Mouse (Mus musculus) liver, embryonic 13.5 days (tissue): Measurements from ENCODE around the gene Ripply3. TPM values are rescaled to one million over a fixed set of nuclear protein-coding genes. Genes with fewer than 3 reads are reported as not detected.

Source experiments
- ATAC-seq: fragments of 200-750 bp; cut with Nextera tagmentation; 2 replicates; pipeline ENCODE4 v1.8.0; 2017; ENCODE audit warnings: low read depth, mild to moderate bottlenecking, moderate number of reproducible peaks, moderate library complexity
- DNase-seq: peaks from one replicate; pipeline ENCODE4 v3.0.0; 2022
- H3K27ac ChIP-seq: fragments of 300-500 bp; sonication (generic); 2 replicates; pipeline ENCODE4 v1.5.1; 2015; ENCODE audit warnings: moderate library complexity, mild to moderate bottlenecking, inconsistent platforms
- H3K27me3 ChIP-seq: fragments of 300-500 bp; sonication (generic); 2 replicates; pipeline ENCODE4 v1.6.1; 2015; ENCODE audit warnings: mild to moderate bottlenecking, inconsistent platforms
- H3K36me3 ChIP-seq: fragments of 300-500 bp; sonication (generic); 2 replicates; pipeline ENCODE4 v1.6.1; 2015; ENCODE audit warnings: mild to moderate bottlenecking, inconsistent platforms
- H3K4me1 ChIP-seq: fragments of 300-500 bp; sonication (generic); replicated peaks from 2 replicates; pipeline ENCODE4 v1.6.1; 2015; ENCODE audit warnings: inconsistent platforms
- H3K4me2 ChIP-seq: fragments of 300-500 bp; sonication (generic); 2 replicates; pipeline ENCODE4 v1.6.1; 2015; ENCODE audit warnings: inconsistent platforms, mild to moderate bottlenecking, moderate library complexity
- H3K4me3 ChIP-seq: fragments of 300-500 bp; sonication (generic); replicated peaks from 2 replicates; pipeline ENCODE4 v1.5.1; 2015; ENCODE audit warnings: mild to moderate bottlenecking, inconsistent platforms
- H3K9ac ChIP-seq: fragments of 300-500 bp; sonication (generic); 2 replicates; pipeline ENCODE4 v1.6.1; 2015; ENCODE audit warnings: mild to moderate bottlenecking, inconsistent platforms
- H3K9me3 ChIP-seq: fragments of 300-500 bp; sonication (generic); replicated peaks from 2 replicates; pipeline ENCODE4 v1.6.1; 2016; ENCODE audit warnings: inconsistent platforms
- WGBS: fragments of 180-500 bp; shearing (Covaris S2); methylation state at CpG from one replicate; pipeline ENCODE4 v1.1.7; 2015; ENCODE audit not compliant: insufficient replicate concordance; 5-methylcytosine and 5-hydroxymethylcytosine counted together
- polyA plus RNA-seq: library from polyadenylated mRNA; unstranded; fragments of >200 nt; fragmentation: Nextera tagmentation; extraction: Ambion mirVana; gene quantifications from 2 replicates; pipeline ENCODE4 v1.2.1, GENCODE M21; 2015

Gene Ripply3
- polyA plus RNA-seq, 1 experiment from 2014 or later, result 1.5 TPM

DNA sequence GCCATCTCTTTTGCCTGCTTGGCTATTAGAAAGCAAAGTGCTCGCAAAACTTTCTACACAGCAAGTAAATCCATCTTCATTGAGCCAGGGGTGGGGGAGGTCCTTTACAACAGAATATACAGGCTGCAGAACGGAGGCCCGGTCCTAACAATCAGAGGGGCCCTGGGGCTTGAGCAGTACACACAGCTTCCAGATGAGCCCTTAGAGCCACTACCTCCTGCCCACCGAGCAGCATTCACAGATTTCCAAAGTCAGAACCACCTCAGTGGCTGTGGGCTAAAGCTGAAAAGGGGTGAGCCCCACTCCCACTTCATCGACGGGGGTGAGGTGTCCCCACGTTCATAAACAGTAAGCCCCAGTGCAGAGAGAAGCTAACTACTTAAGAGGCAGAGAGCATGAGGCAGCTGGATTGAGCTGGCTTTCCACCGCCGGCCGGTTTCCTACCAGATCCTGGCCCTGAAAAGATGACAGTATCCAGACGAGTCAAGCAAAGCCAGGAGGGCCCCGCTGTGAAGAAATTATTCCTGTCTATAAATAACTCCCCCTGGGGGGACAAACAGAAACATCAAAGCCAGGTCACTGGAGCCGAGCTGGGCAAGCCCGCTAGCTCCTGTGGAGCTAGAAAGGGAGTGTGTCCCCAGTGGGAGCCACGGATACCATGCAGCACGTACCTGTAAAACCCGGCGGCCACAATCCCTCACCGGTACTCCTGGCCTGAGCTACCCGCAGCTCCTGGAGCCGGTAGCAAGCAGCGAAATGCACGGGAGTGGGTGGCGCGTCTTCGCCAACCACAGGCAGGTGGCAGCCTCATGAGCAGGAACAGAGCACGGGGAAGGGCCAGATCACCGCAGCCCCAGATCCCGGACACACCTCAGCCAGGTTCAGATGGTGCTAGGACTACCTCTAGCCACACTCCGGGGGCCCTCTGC, 25.7 kb upstream of the Ripply3 start:
- H3K9me3 ChIP-seq, result no peaks in the 10 kb centered on the region
- DNase-seq (no peak), ATAC-seq (0 out of 2 replicates have a peak, but pooled peaks have one; percentile 20)
- H3K27me3 ChIP-seq, result peaks cover 27% of the 10 kb centered on the region
- H3K27ac ChIP-seq, result no peak overlapping the region
- no peak overlapping the region for H3K4me3 ChIP-seq
- H3K4me1 ChIP-seq, result 0 out of 2 replicates have a peak, but pooled peaks cover 2% of the 10 kb centered on the region
- 19% methylated on average over 30 of the region's 30 CpGs for WGBS
- no peaks in the 10 kb centered on the region for H3K36me3 ChIP-seq
- H3K9ac ChIP-seq, result no peak overlapping the region
- H3K4me2 ChIP-seq, result peak overlapping the region; percentile 38

DNA sequence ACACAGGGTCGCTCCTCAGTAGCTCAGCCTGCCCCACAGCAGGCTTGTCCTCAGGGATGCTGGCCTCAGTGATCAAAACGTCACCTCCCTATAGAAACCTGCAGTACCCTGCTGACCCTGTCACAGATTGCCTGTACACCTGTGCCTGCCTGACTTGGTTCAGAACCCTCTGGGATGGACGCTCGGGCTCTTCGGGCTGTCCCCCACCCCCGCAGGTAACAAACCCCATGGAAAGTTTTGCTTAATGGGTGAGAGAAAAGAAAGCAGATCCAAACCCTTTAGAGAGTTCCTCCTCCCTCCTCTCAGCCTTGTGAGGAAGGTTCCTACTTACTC, 25.1 kb upstream of the Ripply3 start:
- H3K27ac ChIP-seq, result no peak overlapping the region
- H3K36me3 ChIP-seq, result no peaks in the 10 kb centered on the region
- 32% methylated on average over 6 of the region's 6 CpGs for WGBS
- DNase-seq, result no peak
- H3K4me3 ChIP-seq, result no peak overlapping the region
- no peak for ATAC-seq
- H3K9ac ChIP-seq, result no peak overlapping the region
- 0 out of 2 replicates have a peak, but pooled peaks cover 2% of the 10 kb centered on the region for H3K4me1 ChIP-seq
- H3K9me3 ChIP-seq, result no peaks in the 10 kb centered on the region
- H3K27me3 ChIP-seq, result peaks cover 27% of the 10 kb centered on the region
- H3K4me2 ChIP-seq, result peak overlapping the region; percentile 38

DNA sequence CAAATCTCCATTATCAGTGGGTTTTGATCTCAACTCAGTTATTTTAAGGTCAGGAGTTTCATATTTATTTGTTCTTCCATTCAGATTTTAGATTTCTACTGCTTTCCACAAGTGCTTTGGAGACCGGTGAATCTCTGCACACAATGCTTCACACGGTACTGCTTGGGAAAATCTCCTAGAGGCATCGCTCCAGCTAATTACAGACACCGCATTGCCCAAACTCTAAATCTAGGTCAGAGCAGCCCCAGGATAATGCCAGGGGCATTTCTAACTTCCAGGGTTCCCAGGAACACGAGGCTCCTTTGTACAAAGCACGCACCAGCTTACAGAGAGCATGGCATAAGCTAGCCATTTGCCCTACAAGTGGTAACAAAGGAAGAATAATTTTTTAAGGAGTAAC, 20.7 kb upstream of the Ripply3 start:
- H3K9ac ChIP-seq, result no peak overlapping the region
- no peak overlapping the region for H3K27ac ChIP-seq
- H3K4me2 ChIP-seq, result no peak overlapping the region
- no peak overlapping the region for H3K4me3 ChIP-seq
- H3K9me3 ChIP-seq, result no peaks in the 10 kb centered on the region
- 69% methylated on average over 6 of the region's 6 CpGs for WGBS
- peaks cover 13% of the 10 kb centered on the region for H3K4me1 ChIP-seq
- ATAC-seq (no peak), DNase-seq (no peak)
- H3K36me3 ChIP-seq, result no peaks in the 10 kb centered on the region
- H3K27me3 ChIP-seq, result peaks cover 15% of the 10 kb centered on the region

DNA sequence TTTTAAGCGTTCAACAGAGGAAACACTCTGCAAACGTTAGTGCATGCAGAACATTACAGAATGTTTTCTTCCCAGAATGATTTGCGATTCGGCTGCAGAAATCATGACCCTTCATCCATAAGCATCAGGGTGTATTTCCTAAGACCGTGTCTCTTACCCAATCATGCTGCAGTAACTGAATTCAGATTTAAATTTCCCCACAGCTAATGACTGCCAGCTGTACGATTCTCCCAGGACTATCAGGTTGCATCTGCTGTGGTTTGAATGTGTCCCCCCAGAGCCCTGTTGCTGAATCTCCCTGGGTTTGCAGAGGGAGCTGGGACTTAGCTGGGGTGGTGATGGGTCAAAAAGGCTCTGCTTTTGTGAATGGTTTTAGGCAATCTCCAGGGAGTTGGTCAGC, 20.3 kb upstream of the Ripply3 start:
- no peak overlapping the region for H3K27ac ChIP-seq
- peaks cover 13% of the 10 kb centered on the region for H3K4me1 ChIP-seq
- no peaks in the 10 kb centered on the region for H3K9me3 ChIP-seq
- H3K4me2 ChIP-seq, result no peak overlapping the region
- H3K27me3 ChIP-seq, result peaks cover 11% of the 10 kb centered on the region
- no peaks in the 10 kb centered on the region for H3K36me3 ChIP-seq
- ATAC-seq, result no peak
- H3K4me3 ChIP-seq, result no peak overlapping the region
- no peak overlapping the region for H3K9ac ChIP-seq
- 51% methylated on average over 6 of the region's 6 CpGs for WGBS
- DNase-seq, result no peak

DNA sequence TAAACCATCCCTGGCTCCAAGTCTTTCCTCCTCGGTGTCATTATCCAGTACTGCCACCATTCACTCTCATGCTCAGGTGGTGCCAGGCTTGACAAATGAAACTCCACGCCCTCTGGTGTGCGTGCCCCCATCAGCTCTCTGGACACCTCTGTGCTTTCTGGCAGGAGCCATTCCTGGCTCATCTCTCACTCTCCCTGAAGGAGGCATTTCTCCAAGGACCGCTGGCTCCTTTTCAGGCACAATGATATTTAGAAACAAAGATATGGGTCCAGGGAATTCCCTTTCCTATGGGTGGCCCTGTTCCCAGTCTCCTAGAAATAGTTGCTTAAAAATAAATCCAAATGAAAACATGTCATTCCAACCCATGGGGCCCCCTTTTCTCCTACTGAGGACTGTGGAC, 19.2 kb upstream of the Ripply3 start:
- Histone ChIP-seq H3K27ac (no peak overlapping the region), H3K27me3 (peaks cover 2% of the 10 kb centered on the region), H3K4me1 (peaks cover 18% of the 10 kb centered on the region), H3K4me2 (no peak overlapping the region), H3K9ac (no peak overlapping the region), H3K36me3 (no peaks in the 10 kb centered on the region), H3K4me3 (no peak overlapping the region), H3K9me3 (no peaks in the 10 kb centered on the region)
- DNase-seq (no peak), ATAC-seq (no peak)
- WGBS, result 79% methylated on average over 4 of the region's 4 CpGs

DNA sequence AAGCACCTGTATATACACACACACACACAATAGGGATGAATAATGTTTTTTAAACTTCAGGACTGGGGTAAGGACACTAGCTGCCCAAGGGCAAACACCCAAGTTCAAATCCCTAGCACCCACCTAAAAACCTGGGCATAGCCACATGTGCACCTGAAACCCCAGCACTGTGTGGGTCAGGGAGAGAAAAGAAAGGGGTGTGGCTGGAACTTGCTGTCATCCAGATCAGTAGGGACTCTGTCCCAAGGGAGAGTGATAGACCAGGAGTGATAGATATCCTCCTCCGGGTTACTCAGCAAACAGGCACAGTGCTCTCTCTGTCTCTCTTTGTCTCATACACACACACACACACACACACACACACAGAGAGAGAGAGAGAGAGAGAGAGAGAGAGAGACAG, 16.8 kb upstream of the Ripply3 start:
- 33% methylated on average over 1 of the region's 1 CpGs for WGBS

DNA sequence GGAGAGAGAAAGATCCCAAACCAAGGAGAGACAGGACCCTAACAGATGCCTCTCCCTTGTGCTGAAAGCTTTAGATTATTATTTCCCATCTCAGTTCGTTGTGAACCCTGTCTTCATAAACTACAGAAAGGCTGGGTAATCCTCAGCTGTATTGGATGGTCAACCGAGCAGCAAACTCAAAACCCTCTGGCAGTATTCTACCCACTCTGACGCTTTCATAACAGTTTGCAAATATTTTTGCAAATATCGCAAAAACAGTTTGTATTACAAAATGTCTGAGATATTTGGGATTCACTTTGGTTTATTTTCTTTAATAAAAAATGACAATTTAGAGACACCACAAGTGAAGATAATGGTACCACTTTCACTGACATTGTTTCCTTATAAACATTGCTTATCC, 16.3 kb upstream of the Ripply3 start:
- ATAC-seq (no peak), DNase-seq (no peak)
- H3K4me1 ChIP-seq, result peaks cover 19% of the 10 kb centered on the region
- peak overlapping the region; percentile 77; the same call in 1 of the 2 replicates for H3K4me3 ChIP-seq
- WGBS, result 69% methylated on average over 4 of the region's 4 CpGs
- H3K36me3 ChIP-seq, result no peaks in the 10 kb centered on the region
- H3K9ac ChIP-seq, result peak overlapping the region; percentile 85; the same call in 1 of the 2 replicates
- H3K27ac ChIP-seq, result no peak overlapping the region
- no peaks in the 10 kb centered on the region for H3K9me3 ChIP-seq
- H3K27me3 ChIP-seq, result no peaks in the 10 kb centered on the region
- peak overlapping the region; percentile 89 for H3K4me2 ChIP-seq

More for the DNA sequence above, 16.8 kb upstream of the Ripply3 start:
- Histone ChIP-seq H3K4me3 (no peak overlapping the region), H3K27ac (no peak overlapping the region), H3K9ac (no peak overlapping the region), H3K27me3 (no peaks in the 10 kb centered on the region), H3K4me2 (no peak overlapping the region), H3K4me1 (peaks cover 19% of the 10 kb centered on the region), H3K9me3 (no peaks in the 10 kb centered on the region), H3K36me3 (no peaks in the 10 kb centered on the region)
- ATAC-seq (no peak), DNase-seq (no peak)

DNA sequence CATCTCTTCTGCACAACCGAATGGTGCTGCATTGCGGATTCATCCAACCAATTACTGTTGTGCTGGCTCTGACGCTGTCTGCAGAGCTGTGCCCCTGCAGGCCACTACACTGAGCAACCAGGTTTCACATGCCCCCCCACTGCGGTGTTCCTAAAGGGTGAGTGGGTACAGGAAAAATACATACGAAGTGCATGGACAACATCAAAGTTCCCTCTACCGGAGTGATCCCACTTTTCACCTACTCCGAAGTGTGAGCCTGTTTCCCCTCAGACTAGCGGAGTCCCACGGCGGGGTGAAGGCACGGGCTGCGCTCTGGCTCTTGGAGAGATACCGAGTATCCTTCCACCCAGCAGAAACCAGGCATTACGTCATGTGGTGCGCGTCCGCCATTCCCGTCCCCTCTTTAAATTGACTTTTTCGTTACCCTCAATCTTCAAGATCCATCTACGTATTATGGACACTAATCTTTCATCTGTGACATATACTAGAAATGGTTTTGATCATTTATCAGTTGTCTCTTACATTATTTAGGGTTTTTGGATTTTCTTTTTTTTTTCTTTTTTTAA, 15.5 kb upstream of the Ripply3 start:
- Histone ChIP-seq H3K27me3 (no peaks in the 10 kb centered on the region), H3K36me3 (no peaks in the 10 kb centered on the region), H3K9ac (peak overlapping the region; percentile 85), H3K4me2 (peak overlapping the region; percentile 89), H3K4me3 (peak overlapping the region; percentile 77), H3K9me3 (no peaks in the 10 kb centered on the region), H3K4me1 (peaks cover 19% of the 10 kb centered on the region), H3K27ac (peak overlapping the region; percentile 90)
- ATAC-seq (peak; percentile 79), DNase-seq (peak; percentile 72)
- WGBS, result under 1% methylated on average over 20 of the region's 20 CpGs

DNA sequence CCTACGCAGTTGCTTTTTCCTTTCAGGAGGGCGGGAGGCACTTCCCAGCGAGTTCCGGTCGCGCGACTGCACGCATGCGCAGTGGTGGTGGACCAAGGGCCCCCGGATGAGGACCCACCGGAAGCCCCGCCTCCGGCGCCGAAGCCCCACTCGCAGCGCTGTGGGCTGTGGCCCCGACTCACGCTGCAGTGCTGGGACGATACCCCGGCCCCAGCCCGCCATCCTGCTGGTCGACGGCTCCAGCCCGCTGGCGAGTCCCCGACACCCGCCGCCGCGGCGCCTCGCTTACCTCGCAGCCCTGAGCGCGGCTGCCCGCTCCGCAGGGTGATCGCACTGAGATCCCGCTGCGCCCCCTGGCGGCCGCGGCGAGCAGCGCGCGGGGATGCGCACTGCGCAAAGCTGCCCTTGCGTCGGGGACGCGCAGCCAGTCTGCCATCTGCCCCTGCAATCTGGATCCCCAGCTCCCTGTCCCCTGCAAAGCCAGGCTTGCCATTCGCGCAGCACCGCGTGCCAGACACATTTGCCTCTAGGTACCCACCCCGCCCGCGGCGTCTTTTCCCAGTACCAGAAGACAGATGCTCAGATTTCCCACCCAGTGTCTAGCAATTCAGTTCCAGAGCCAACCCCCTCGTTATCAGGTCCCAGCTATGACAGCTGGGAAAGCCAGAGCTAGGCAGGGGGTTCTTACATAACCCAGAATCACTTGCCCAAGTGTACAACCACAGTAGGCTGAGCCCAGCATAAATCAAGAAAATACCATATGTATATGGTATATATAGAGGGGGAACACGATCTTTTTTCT, 14.8 kb upstream of the Ripply3 start, which contains the start of gene Hlcs:
Gene Hlcs (minus strand): TSS at position 343 of the 802 bp plus-strand sequence.
- peak within 1 kb of the TSS; percentile 85 for H3K9ac ChIP-seq
- peaks cover 19% of the 10 kb centered on the region for H3K4me1 ChIP-seq
- H3K4me2 ChIP-seq, result peak within 1 kb of the TSS; percentile 89
- H3K27ac ChIP-seq, result peak within 1 kb of the TSS; percentile 90
- ATAC-seq (peak; percentile 91), DNase-seq (peak; percentile 94)
- no peaks in the 10 kb centered on the region for H3K9me3 ChIP-seq
- under 1% methylated on average over 64 of the region's 64 CpGs for WGBS
- no peaks in the 10 kb centered on the region for H3K27me3 ChIP-seq
- H3K4me3 ChIP-seq, result peak within 1 kb of the TSS; percentile 77
- H3K36me3 ChIP-seq, result no peaks in the 10 kb centered on the region

DNA sequence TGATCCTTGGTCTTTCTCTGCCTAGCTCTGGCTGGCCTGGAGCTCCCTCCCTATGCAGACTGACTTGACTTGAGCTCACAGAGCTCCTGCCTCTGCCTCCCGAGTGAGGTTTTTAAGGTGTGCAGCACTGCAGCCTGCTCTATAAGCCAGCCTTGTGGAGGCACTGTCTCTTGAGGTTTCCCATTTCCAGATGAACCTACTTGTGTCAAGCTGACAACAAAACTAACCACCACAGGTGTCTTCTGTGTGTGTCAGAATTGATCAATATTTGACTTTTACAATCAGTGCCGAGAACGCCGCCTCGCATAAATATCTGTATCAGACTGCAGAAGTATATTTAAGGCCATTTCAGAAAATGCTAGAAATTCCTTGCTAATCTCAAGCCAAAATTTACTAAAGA, 13.6 kb upstream of the Ripply3 start:
- H3K4me3 ChIP-seq, result no peak overlapping the region
- DNase-seq (no peak), ATAC-seq (no peak)
- no peak overlapping the region for H3K4me2 ChIP-seq
- H3K27me3 ChIP-seq, result no peaks in the 10 kb centered on the region
- H3K9me3 ChIP-seq, result no peaks in the 10 kb centered on the region
- H3K9ac ChIP-seq, result no peak overlapping the region
- H3K27ac ChIP-seq, result no peak overlapping the region
- no peaks in the 10 kb centered on the region for H3K36me3 ChIP-seq
- H3K4me1 ChIP-seq, result peaks cover 19% of the 10 kb centered on the region
- 88% methylated on average over 5 of the region's 5 CpGs for WGBS

DNA sequence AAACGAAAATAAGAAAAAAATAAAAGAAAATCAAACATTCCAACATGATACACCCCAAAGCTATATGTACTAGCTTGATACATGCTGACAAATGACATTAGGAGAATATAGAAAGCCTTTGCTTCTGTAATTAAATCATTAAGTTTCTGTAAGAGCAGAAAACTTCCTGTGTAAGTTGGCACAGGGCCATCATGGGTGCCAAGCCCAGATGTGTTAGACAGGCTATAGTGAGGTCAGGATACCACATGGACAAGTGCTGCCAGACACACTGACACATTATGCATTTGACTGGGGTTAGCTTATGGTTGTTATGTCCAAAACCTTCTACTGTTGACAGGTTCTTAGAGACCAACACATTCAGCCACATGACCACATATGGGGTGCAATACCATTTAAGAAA, 13.0 kb upstream of the Ripply3 start:
- H3K4me2 ChIP-seq, result no peak overlapping the region
- peaks cover 19% of the 10 kb centered on the region for H3K4me1 ChIP-seq
- H3K9me3 ChIP-seq, result no peaks in the 10 kb centered on the region
- H3K9ac ChIP-seq, result no peak overlapping the region
- no peak for DNase-seq
- ATAC-seq, result no peak
- no peaks in the 10 kb centered on the region for H3K36me3 ChIP-seq
- H3K27ac ChIP-seq, result no peak overlapping the region
- WGBS, result 33% methylated on average over 1 of the region's 1 CpGs
- H3K4me3 ChIP-seq, result no peak overlapping the region
- no peaks in the 10 kb centered on the region for H3K27me3 ChIP-seq
